8 mouse cellular contexts compared by ENCODE assay signal in genomic region chr11:115564064-115564809, GRCm38 (mm10). TPM values are rescaled to one million over a fixed set of nuclear protein-coding genes. Genes with fewer than 3 reads are reported as not detected.
A peak's percentile ranks its signal among the peaks of the same experiment; 100 is the strongest.
DNase-seq lines count a peak whose midpoint lies in the region; ATAC-seq lines count a peak whose summit lies in the region.

Gene Nup85, plus strand, starts transcription at chr11:115564434.

- H3K27me3 ChIP-seq in hindbrain, embryonic 11.5 days (ENCODE audit: control insufficient read depth, insufficient read depth, low read length): no peaks in the 10 kb centered on the region

- DNase-seq in Muller cell, postnatal 12 days (ENCODE audit: inconsistent ontology term): peak; percentile 97
- peak; percentile 97 for DNase-seq in cerebellum, adult 9-11 months
- DNase-seq in frontal cortex, adult 2 months (ENCODE audit: extremely low spot score in 1 of 2, low spot score in 1 of 2): peak; percentile 92 to 98
- peak; percentile 99 for DNase-seq in hindbrain, embryonic 11.5 days (ENCODE audit: low spot score)
- DNase-seq in layer of hippocampus, postnatal 10 days (ENCODE audit: low spot score in 2 of 2): peak; percentile 98
- peak; percentile 98 for DNase-seq in lung, postnatal 10 days
- peak; percentile 97 for DNase-seq in ovary, postnatal 36 days (ENCODE audit: low spot score)
- DNase-seq in thymus, postnatal 25 days: peak; percentile 97

- peak within 1 kb of the TSS; percentile 79 for H3K4me3 ChIP-seq in hindbrain, embryonic 11.5 days (ENCODE audit: low read depth, low read length)

- H3K4me1 ChIP-seq in hindbrain, embryonic 11.5 days (replicated peaks; ENCODE audit: control insufficient read depth, insufficient read depth, low read length): peaks cover 2% of the 10 kb centered on the region; the same call in 1 of the 2 replicates

- ATAC-seq in hindbrain, embryonic 11.5 days (ENCODE audit: low FRiP score): peak; percentile 85

- H3K9ac ChIP-seq in hindbrain, embryonic 11.5 days (ENCODE audit: low read depth, low read length): peak within 1 kb of the TSS; percentile 80

- H3K27ac ChIP-seq in hindbrain, embryonic 11.5 days (ENCODE audit: low read depth, low read length): peak within 1 kb of the TSS; percentile 32; the same call in 1 of the 2 replicates

- no peaks in the 10 kb centered on the region for H3K36me3 ChIP-seq in hindbrain, embryonic 11.5 days (ENCODE audit: control insufficient read depth, insufficient read depth, low read length)

- H3K4me2 ChIP-seq in hindbrain, embryonic 11.5 days (replicated peaks; ENCODE audit: low read depth, low read length): peak within 1 kb of the TSS; percentile 67

- H3K9me3 ChIP-seq in hindbrain, embryonic 11.5 days (ENCODE audit: control insufficient read depth, low read length): no peaks in the 10 kb centered on the region

- WGBS in hindbrain, embryonic 11.5 days: under 1% methylated on average over 42 of the region's 42 CpGs

RNA-seq across cellular contexts. Expression of gene Nup85, which starts in this region (rescaled TPM):
- 71.0 and 72.9 TPM in 2 replicates for polyA plus RNA-seq in frontal cortex, adult 2 months (2012; rRNA removed)
- polyA plus RNA-seq in hindbrain, embryonic 11.5 days (2014; fragmentation: Nextera tagmentation; extraction: Ambion mirVana): 156 and 175 TPM in 2 replicates
- 10 to 100 TPM; 48.9 to 56.3 TPM for total RNA-seq in layer of hippocampus, postnatal 10 days (2021)

Comparison
In these comparisons a context has a peak if more than half of its experiments do, and no peak if none do; other contexts are left out.
1. Peak in every context shown above with its lines: DNase-seq, ATAC-seq, H3K4me3 ChIP-seq and H3K27ac ChIP-seq.